Mouse (Mus musculus): ENCODE measurements around the gene Rapsn.

- TF ChIP-seq CTCF (IDR thresholded peaks at IDR 0.05; ENCODE audit: control insufficient read depth, insufficient read depth, low read length), result no peak
- no peak for TF ChIP-seq POLR2A (IDR thresholded peaks at IDR 0.05; ENCODE audit: borderline replicate concordance, control insufficient read depth, low read depth, low read length)
Observed at GRCm38 (mm10) chr2:91031216-91031615, 4.2 kb upstream of the Rapsn start.

All from bone marrow, adult 2 months (tissue).